Mouse (Mus musculus) brain, embryonic 14.5 days (tissue): ENCODE results near the gene Plekha6.

Experiments
- CTCF ChIP-seq: fragments of 200-500 bp; IDR thresholded peaks from 2 replicates; pipeline ENCODE4 v1.5.1; 2012; ENCODE audit warnings: inconsistent platforms, mild to moderate bottlenecking, moderate library complexity, borderline replicate concordance; ENCODE audit not compliant: insufficient read depth, insufficient read length; ENCODE audit errors: extremely low read depth
- POLR2A ChIP-seq: fragments of 200-500 bp; IDR thresholded peaks from 2 replicates; pipeline ENCODE4 v1.6.1; 2012; ENCODE audit warnings: mild to moderate bottlenecking, inconsistent platforms, borderline replicate concordance; ENCODE audit not compliant: poor library complexity, insufficient read depth, insufficient read length, severe bottlenecking; ENCODE audit errors: extremely low read depth

GRCm38 (mm10) chr1:133225137-133225536, 61.1 kb downstream of the Plekha6 start:
- TF ChIP-seq POLR2A (no peak), CTCF (no peak)
